Mouse (Mus musculus) thymus, adult 2 months (tissue): ENCODE results near the gene Prr18. TPM values are rescaled to one million over a fixed set of nuclear protein-coding genes. Genes with fewer than 3 reads are reported as not detected.
"Not testable (repeated sequence)": the region's sequence is repeated elsewhere in the genome, so short reads cannot be mapped to it uniquely, and the experiment has no call there.

Experiments used
- DNase-seq: peaks from one replicate; pipeline ENCODE4 v3.0.0; 2021
- H3K27ac ChIP-seq: fragments of 200-500 bp; 2 replicates; pipeline ENCODE4 v1.5.1; 2012; ENCODE audit warnings: low read length, control low read depth; ENCODE audit not compliant: control insufficient read depth, insufficient read depth
- H3K27me3 ChIP-seq: fragments of 200-500 bp; 2 replicates; pipeline ENCODE4 v1.6.1; 2012; ENCODE audit warnings: mild to moderate bottlenecking, low read length, moderate library complexity, mixed read lengths; ENCODE audit not compliant: control insufficient read depth, insufficient read depth
- H3K36me3 ChIP-seq: fragments of 200-500 bp; 2 replicates; pipeline ENCODE4 v1.6.1; 2012; ENCODE audit warnings: mild to moderate bottlenecking, low read length, moderate library complexity; ENCODE audit not compliant: control insufficient read depth, insufficient read depth
- H3K4me1 ChIP-seq: fragments of 200-500 bp; replicated peaks from 2 replicates; pipeline ENCODE4 v1.6.1; 2012; ENCODE audit warnings: low read length; ENCODE audit not compliant: control insufficient read depth, insufficient read depth
- H3K4me3 ChIP-seq: fragments of 200-500 bp; 2 replicates; pipeline ENCODE4 v1.5.1; 2012; ENCODE audit warnings: mild to moderate bottlenecking, low read length, control low read depth, moderate library complexity; ENCODE audit not compliant: control insufficient read depth, insufficient read depth
- CTCF ChIP-seq: fragments of 200-500 bp; IDR thresholded peaks from 2 replicates; pipeline ENCODE4 v1.5.1; 2012; ENCODE audit warnings: mild to moderate bottlenecking, control low read depth, low read length, moderate library complexity, borderline replicate concordance; ENCODE audit not compliant: control insufficient read depth, poor library complexity, insufficient read depth; ENCODE audit errors: extremely low read depth
- POLR2A ChIP-seq: fragments of 200-500 bp; IDR thresholded peaks from 2 replicates; pipeline ENCODE4 v1.6.1; 2012; ENCODE audit warnings: mild to moderate bottlenecking, low read length, control low read depth, moderate library complexity; ENCODE audit not compliant: control insufficient read depth, poor library complexity, insufficient read depth; ENCODE audit errors: extremely low read depth
- WGBS: fragments of 180-500 bp; shearing (Covaris S2); methylation state at CpG from one replicate; pipeline ENCODE4 v1.1.7; 2018; 5-methylcytosine and 5-hydroxymethylcytosine counted together
- polyA plus RNA-seq: library from polyadenylated mRNA; depleted of rRNA; stranded (reverse); fragments of >200 nt; gene quantifications from 2 replicates; pipeline ENCODE4 v1.2.3, GENCODE M21; 2012

Prr18 gene
- polyA plus RNA-seq, 1 experiment, result 1.3 TPM

DNA sequence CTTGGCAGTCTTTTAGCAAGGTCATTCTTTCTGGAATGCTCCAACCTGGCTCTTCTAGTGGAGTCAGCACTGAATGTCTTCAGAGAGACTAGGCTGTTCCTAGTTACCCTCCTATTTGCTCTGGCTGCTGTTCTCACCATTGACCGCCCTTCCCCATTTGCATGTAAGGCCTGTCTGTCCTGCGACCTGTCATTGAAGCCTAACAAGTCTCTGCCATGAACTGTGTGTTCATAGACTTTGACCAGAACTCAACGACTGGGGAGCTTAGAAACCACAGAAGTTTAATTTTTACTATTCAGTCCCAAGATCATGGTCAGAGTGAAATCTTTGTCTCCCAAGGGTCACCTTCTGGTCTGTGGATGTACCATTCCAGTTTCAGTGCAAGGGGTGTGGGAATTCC is 23.3 kb upstream of the Prr18 start:
- Histone ChIP-seq H3K4me1 (peaks cover 6% of the 10 kb centered on the region), H3K27ac (no peak overlapping the region), H3K36me3 (no peaks in the 10 kb centered on the region), H3K4me3 (no peak overlapping the region), H3K27me3 (no peaks in the 10 kb centered on the region)
- DNase-seq, result no peak
- WGBS, result 87% methylated on average over 3 of the region's 3 CpGs
- TF ChIP-seq CTCF (no peak), POLR2A (no peak)

DNA sequence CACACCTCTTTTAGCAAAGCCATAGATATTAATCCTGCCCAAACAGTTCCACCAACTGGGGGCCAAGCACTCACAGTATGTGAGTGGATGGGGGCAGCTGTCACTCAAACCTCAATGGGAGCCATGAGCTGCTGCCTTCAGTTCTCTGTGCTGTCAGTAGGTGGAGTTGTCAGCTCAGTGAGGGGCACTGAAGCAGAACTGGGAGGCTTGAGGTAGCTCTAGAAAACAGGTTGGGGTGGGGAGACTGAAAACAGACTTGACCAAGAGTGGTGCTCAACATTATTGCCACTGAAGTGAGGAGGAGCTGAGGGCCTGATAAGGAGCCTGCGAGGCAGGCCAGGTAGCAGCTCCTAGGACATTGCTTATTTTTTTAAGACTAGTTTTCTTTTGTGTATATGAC is 21.0 kb upstream of the Prr18 start:
- TF ChIP-seq POLR2A, result no peak
- no peak for TF ChIP-seq CTCF
- H3K36me3 ChIP-seq, result no peaks in the 10 kb centered on the region
- H3K27me3 ChIP-seq, result no peaks in the 10 kb centered on the region
- no peak overlapping the region for H3K27ac ChIP-seq
- H3K4me1 ChIP-seq, result peaks cover 6% of the 10 kb centered on the region
- WGBS, result 97% methylated on average over 1 of the region's 1 CpGs
- no peak overlapping the region for H3K4me3 ChIP-seq
- DNase-seq, result peak; percentile 36

- H3K4me1 ChIP-seq, H3K4me3 ChIP-seq, DNase-seq, H3K27ac ChIP-seq, H3K27me3 ChIP-seq, H3K36me3 ChIP-seq: not testable (repeated sequence)
- WGBS, result 97% methylated on average over 11 of the region's 11 CpGs
Measured at GRCm38 (mm10) chr17:8326877-8327276, 10.4 kb upstream of the Prr18 start.

DNA sequence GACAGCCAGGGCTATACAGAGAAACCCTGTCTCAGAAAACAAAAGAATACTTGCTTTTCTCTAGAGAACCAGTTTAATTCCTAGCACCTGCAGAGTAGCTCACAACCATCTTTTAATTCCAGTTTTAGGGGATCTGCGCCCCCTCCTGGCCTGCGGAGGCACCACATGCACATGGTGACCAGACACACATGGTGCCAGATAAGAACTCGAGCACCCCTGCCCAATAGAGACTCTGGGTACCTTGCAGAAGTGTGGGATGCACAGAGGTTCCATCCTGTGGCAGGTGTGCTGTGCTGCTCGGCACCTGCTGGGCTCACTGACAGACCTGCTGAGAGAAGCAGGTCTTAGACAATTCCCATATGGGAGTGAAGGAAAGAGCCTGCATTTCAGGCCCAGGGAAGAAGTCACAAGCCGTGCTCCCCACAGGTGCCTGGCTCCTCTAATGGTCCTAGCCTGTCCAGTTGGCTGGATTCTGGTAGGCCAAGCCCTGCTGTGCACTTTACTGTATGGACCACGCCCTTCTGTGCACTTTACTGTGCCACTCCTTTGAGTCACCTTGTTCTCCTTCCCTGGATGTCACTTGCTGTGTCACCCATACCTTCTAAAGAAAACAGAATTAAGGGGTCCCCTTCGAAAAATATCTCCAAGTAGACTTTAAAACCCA is 8.6 kb upstream of the Prr18 start:
- H3K4me3 ChIP-seq, result no peak overlapping the region
- 92% methylated on average over 7 of the region's 7 CpGs for WGBS
- TF ChIP-seq POLR2A, result no peak
- TF ChIP-seq CTCF, result 0 out of 2 replicates have a peak, but pooled peaks have one; percentile 39
- peak; percentile 43 for DNase-seq
- H3K36me3 ChIP-seq, result peaks cover 3% of the 10 kb centered on the region; the same call in 1 of the 2 replicates
- no peaks in the 10 kb centered on the region for H3K27me3 ChIP-seq
- no peak overlapping the region for H3K27ac ChIP-seq
- H3K4me1 ChIP-seq, result no peaks in the 10 kb centered on the region

GRCm38 (mm10) chr17:8330602-8331001 is 6.7 kb upstream of the Prr18 start:
- TF ChIP-seq POLR2A, result no peak
- no peak for TF ChIP-seq CTCF
- H3K4me1 ChIP-seq, result no peaks in the 10 kb centered on the region
- DNase-seq, result no peak
- H3K36me3 ChIP-seq, result no peaks in the 10 kb centered on the region
- no peaks in the 10 kb centered on the region for H3K27me3 ChIP-seq
- H3K4me3 ChIP-seq, result no peak overlapping the region
- no peak overlapping the region for H3K27ac ChIP-seq
- 76% methylated on average over 5 of the region's 5 CpGs for WGBS

- no peak for DNase-seq
- H3K27me3 ChIP-seq, result peaks cover 16% of the 10 kb centered on the region; the same call in 1 of the 2 replicates
- TF ChIP-seq CTCF, result no peak
- TF ChIP-seq POLR2A, result no peak
- H3K4me3 ChIP-seq, result no peak overlapping the region
- H3K36me3 ChIP-seq, result no peaks in the 10 kb centered on the region
- WGBS, result 51% methylated on average over 8 of the region's 8 CpGs
- peaks cover 16% of the 10 kb centered on the region for H3K4me1 ChIP-seq
- no peak overlapping the region for H3K27ac ChIP-seq
Measured at GRCm38 (mm10) chr17:8339666-8340374, 2.6 kb downstream of the Prr18 start.
